Mouse (Mus musculus): Measurements from ENCODE around the gene Olfr1212. TPM values are rescaled to one million over a fixed set of nuclear protein-coding genes. Genes with fewer than 3 reads are reported as not detected.

The Olfr1212 gene
- not detected for polyA plus RNA-seq (2017; shearing (Covaris generic))

GRCm38 (mm10) chr2:88953669-88954068 is at the start of gene Olfr1212:
Olfr1212 (plus strand) TSS chr2:88953969.

GRCm38 (mm10) chr2:88915057-88915456 is 38.7 kb upstream of the Olfr1212 start, which contains the start of gene Olfr1209:
Olfr1209 (minus strand) TSS chr2:88915157.

GRCm38 (mm10) chr2:88938011-88938410 is 15.8 kb upstream of the Olfr1212 start, which contains the start of gene Olfr1211:
Olfr1211 (minus strand) TSS chr2:88938111.

GRCm38 (mm10) chr2:88980181-88980580 is 26.4 kb downstream of the Olfr1212 start, which contains the start of gene Gm13762:
Gm13762 (minus strand) TSS chr2:88980281.

GRCm38 (mm10) chr2:88992553-88992952 is 38.8 kb downstream of the Olfr1212 start, which contains the start of gene Olfr1214:
Olfr1214 (minus strand) TSS chr2:88992653.

GRCm38 (mm10) chr2:89006873-89007272 is 53.1 kb downstream of the Olfr1212 start, which contains the start of gene Olfr1215:
Olfr1215 (minus strand) TSS chr2:89006973.

Other genes starting within 250 kb of the Olfr1212 start
- gene Olfr1196, start 249.4 kb upstream of the Olfr1212 start, polyA plus RNA-seq (2017; shearing (Covaris generic)) = not detected
- gene Olfr1197, start 221.6 kb upstream of the Olfr1212 start, polyA plus RNA-seq (2017; shearing (Covaris generic)) = not detected
- 0.16 TPM for gene Olfr1198, start 202.6 kb upstream of the Olfr1212 start, polyA plus RNA-seq (2017; shearing (Covaris generic))
- gene Olfr1199, start 193.5 kb upstream of the Olfr1212 start, polyA plus RNA-seq (2017; shearing (Covaris generic)) = not detected
- not detected for gene Olfr1200, start 183.5 kb upstream of the Olfr1212 start, polyA plus RNA-seq (2017; shearing (Covaris generic))
- gene Olfr1201, start 160.9 kb upstream of the Olfr1212 start, polyA plus RNA-seq (2017; shearing (Covaris generic)) = not detected
- gene Olfr1202, start 139.5 kb upstream of the Olfr1212 start, polyA plus RNA-seq (2017; shearing (Covaris generic)) = not detected
- gene Olfr1205, start 124.2 kb upstream of the Olfr1212 start, polyA plus RNA-seq (2017; shearing (Covaris generic)) = not detected
- gene Olfr1204, start 104.7 kb upstream of the Olfr1212 start, polyA plus RNA-seq (2017; shearing (Covaris generic)) = not detected
- gene Olfr1206, start 90.7 kb upstream of the Olfr1212 start, polyA plus RNA-seq (2017; shearing (Covaris generic)) = not detected
- not detected for gene Olfr1208, start 51.7 kb upstream of the Olfr1212 start, polyA plus RNA-seq (2017; shearing (Covaris generic))
- gene Olfr1209, start 38.8 kb upstream of the Olfr1212 start, polyA plus RNA-seq (2017; shearing (Covaris generic)) = not detected
- gene Olfr1211, start 15.9 kb upstream of the Olfr1212 start, polyA plus RNA-seq (2017; shearing (Covaris generic)) = not detected
- gene Gm13762, start 26.3 kb downstream of the Olfr1212 start, polyA plus RNA-seq (2017; shearing (Covaris generic)) = not detected
- gene Olfr1214, start 38.7 kb downstream of the Olfr1212 start, polyA plus RNA-seq (2017; shearing (Covaris generic)) = not detected
- gene Olfr1215, start 53.0 kb downstream of the Olfr1212 start, polyA plus RNA-seq (2017; shearing (Covaris generic)) = not detected
- gene Olfr1216, start 64.4 kb downstream of the Olfr1212 start, polyA plus RNA-seq (2017; shearing (Covaris generic)) = not detected
- not detected for gene Olfr1217, start 78.1 kb downstream of the Olfr1212 start, polyA plus RNA-seq (2017; shearing (Covaris generic))
- not detected for gene Olfr1218, start 107.2 kb downstream of the Olfr1212 start, polyA plus RNA-seq (2017; shearing (Covaris generic))
- not detected for gene Olfr1219, start 129.5 kb downstream of the Olfr1212 start, polyA plus RNA-seq (2017; shearing (Covaris generic))
- not detected for gene Olfr1220, start 152.9 kb downstream of the Olfr1212 start, polyA plus RNA-seq (2017; shearing (Covaris generic))
- not detected for gene Olfr1221, start 163.3 kb downstream of the Olfr1212 start, polyA plus RNA-seq (2017; shearing (Covaris generic))
- gene Olfr1222, start 179.1 kb downstream of the Olfr1212 start, polyA plus RNA-seq (2017; shearing (Covaris generic)) = not detected
- not detected for gene Olfr1223, start 197.6 kb downstream of the Olfr1212 start, polyA plus RNA-seq (2017; shearing (Covaris generic))
- not detected for gene Olfr1224-ps1, start 210.1 kb downstream of the Olfr1212 start, polyA plus RNA-seq (2017; shearing (Covaris generic))
- not detected for gene Olfr1225, start 220.7 kb downstream of the Olfr1212 start, polyA plus RNA-seq (2017; shearing (Covaris generic))
- not detected for gene Olfr1226, start 246.1 kb downstream of the Olfr1212 start, polyA plus RNA-seq (2017; shearing (Covaris generic))